Mouse (Mus musculus) heart, embryonic 10.5 days (tissue): ENCODE measurements at regions not wholly inside any gene's neighbourhood (a gene's known extent, or its start where the extent isn't known, plus 50 kb on each side); places are given as distances from the start of the nearest gene placed in this dataset.

Experiments used
- DNase-seq: peaks from one replicate; pipeline ENCODE4 v3.0.0-alpha.2; 2017; ENCODE audit warnings: low spot score
- H3K27ac ChIP-seq: fragments of 300-500 bp; sonication (generic); 2 replicates; pipeline ENCODE4 v1.5.1; 2016; ENCODE audit warnings: mild to moderate bottlenecking
- H3K27me3 ChIP-seq: fragments of 300-500 bp; sonication (generic); 2 replicates; pipeline ENCODE4 v1.6.1; 2016; ENCODE audit warnings: mild to moderate bottlenecking; ENCODE audit not compliant: poor library complexity, insufficient read depth, severe bottlenecking
- H3K36me3 ChIP-seq: fragments of 300-500 bp; sonication (generic); 2 replicates; pipeline ENCODE4 v1.6.1; 2016; ENCODE audit warnings: mild to moderate bottlenecking, moderate library complexity
- H3K4me1 ChIP-seq: fragments of 300-500 bp; sonication (generic); 2 replicates; pipeline ENCODE4 v1.6.1; 2016; ENCODE audit warnings: mild to moderate bottlenecking
- H3K4me3 ChIP-seq: fragments of 300-500 bp; sonication (generic); 2 replicates; pipeline ENCODE4 v1.5.1; 2016; ENCODE audit warnings: mild to moderate bottlenecking, moderate library complexity
- H3K9me3 ChIP-seq: fragments of 300-500 bp; sonication (generic); 2 replicates; pipeline ENCODE4 v1.6.1; 2016; ENCODE audit warnings: mild to moderate bottlenecking, moderate library complexity
- WGBS: fragments of 180-500 bp; shearing (Covaris S2); methylation state at CpG from one replicate; pipeline ENCODE4 v1.1.7; 2016; 5-methylcytosine and 5-hydroxymethylcytosine counted together

DNA sequence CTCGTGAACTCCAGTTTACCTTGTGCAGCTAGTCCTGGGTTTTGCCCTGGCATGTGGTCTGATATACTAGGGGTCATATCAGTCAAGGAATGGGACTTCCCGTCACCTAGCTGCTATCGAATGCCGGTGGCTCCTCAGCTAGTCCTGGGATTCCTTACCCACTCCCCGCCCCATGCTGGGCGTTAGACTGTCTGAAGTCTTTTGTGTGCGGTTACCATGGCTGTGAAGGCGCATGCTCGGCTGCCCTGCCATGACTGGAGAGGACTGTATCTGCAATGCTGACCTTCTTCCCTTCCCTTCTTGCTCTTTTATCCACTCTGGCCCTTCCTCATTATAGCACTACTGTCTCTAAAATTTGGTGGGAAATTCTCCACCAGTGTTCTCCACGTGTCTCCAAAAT, 210.3 kb upstream of the Pfn2 start:
- Histone ChIP-seq H3K9me3 (no peaks in the 10 kb centered on the region), H3K27ac (no peak overlapping the region), H3K36me3 (no peaks in the 10 kb centered on the region), H3K4me3 (no peak overlapping the region), H3K4me1 (peaks cover 34% of the 10 kb centered on the region), H3K27me3 (no peaks in the 10 kb centered on the region)
- 51% methylated on average over 10 of the region's 10 CpGs for WGBS
- no peak for DNase-seq

DNA sequence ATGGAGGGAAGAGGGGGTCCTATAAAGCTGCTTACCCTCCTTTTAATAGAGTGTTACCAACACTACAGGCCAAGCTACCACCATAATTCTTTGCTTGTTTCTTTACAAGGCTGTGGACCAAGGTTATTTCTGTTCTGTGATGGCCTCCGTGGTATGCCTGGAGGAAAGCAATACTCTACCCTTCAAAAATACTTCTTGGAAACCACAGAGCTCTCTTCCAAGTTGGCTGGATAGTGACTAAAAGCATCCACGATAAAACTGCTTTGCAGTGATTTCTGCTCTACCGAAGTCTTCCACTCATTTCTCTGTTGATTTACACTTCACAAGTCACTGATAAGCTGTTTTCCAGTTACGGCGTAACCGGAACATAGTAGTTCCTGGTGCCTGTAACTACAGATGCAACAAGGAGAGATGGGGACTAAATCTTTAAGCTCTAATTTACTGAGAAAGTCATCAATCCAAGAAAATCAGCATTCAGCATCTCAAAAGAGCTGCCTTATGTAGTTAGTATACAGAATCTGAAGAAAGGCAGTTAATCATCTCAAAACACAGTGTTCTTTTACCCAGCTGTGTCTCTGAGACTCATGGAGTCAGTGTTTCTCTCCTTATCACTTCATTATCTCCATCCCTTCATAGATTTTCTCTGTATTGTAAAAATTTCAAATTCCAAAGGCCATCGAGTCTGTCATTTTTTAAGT, 216.1 kb upstream of the Pfn2 start:
- Histone ChIP-seq H3K27ac (no peak overlapping the region), H3K4me3 (no peak overlapping the region), H3K27me3 (no peaks in the 10 kb centered on the region), H3K4me1 (no peaks in the 10 kb centered on the region), H3K9me3 (no peaks in the 10 kb centered on the region), H3K36me3 (no peaks in the 10 kb centered on the region)
- 71% methylated on average over 7 of the region's 7 CpGs for WGBS
- DNase-seq = no peak

DNA sequence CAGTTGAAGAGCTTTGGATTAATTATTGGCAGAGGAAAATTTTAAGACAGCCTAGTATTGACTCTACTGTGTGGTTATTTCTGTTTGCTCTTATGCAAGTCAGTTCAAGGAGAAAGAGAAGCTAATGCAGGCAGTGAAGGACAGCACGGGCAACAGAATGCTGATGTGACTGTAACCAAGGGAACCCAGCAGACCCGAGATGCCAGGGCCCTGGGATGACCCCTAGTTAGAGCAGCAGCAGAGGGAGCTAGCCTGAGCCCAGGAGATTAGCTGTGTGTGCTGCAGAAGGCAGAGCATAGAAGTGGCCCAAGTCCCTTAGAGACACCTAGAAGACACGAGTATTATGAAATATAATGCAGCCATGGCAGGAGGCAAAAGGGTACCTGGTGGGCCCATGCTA, 223.7 kb upstream of the Pfn2 start:
- no peaks in the 10 kb centered on the region for H3K27me3 ChIP-seq
- H3K4me1 ChIP-seq = no peaks in the 10 kb centered on the region
- no peaks in the 10 kb centered on the region for H3K9me3 ChIP-seq
- no peak overlapping the region for H3K27ac ChIP-seq
- DNase-seq = no peak
- H3K4me3 ChIP-seq = no peak overlapping the region
- 45% methylated on average over 3 of the region's 3 CpGs for WGBS
- no peaks in the 10 kb centered on the region for H3K36me3 ChIP-seq

DNA sequence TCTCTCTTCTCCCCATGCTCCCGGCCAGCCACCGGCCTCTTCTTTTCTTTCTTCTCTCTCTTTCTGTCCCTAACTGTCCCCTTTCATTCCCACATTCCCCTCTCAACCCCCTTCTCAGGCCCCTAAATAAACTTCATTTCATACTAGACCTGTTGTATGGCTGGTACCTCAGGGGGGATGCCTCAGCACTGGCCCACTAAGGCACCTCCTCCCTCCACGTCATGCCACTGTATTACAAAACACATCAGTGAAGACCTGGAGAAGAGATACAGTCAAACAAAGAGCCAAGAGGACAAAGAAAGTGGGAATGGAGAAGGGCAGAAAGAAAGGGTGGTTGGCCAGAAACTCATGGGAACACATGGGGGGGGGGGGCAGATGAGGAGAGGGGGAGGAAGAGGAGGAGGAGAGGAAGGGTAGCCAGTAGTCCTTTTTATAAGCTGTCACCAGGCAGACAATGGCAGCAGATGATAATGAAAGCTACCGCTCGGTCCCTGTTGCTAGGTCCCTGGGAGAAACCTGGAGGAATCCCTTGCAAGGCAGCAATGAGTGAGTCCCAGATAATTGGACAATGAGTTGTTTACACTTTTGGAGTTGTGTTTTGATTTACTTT, 224.5 kb upstream of the Pfn2 start:
- Histone ChIP-seq H3K4me1 (no peaks in the 10 kb centered on the region), H3K27ac (no peak overlapping the region), H3K4me3 (no peak overlapping the region), H3K36me3 (no peaks in the 10 kb centered on the region), H3K27me3 (no peaks in the 10 kb centered on the region), H3K9me3 (no peaks in the 10 kb centered on the region)
- DNase-seq = no peak
- 76% methylated on average over 5 of the region's 5 CpGs for WGBS

DNA sequence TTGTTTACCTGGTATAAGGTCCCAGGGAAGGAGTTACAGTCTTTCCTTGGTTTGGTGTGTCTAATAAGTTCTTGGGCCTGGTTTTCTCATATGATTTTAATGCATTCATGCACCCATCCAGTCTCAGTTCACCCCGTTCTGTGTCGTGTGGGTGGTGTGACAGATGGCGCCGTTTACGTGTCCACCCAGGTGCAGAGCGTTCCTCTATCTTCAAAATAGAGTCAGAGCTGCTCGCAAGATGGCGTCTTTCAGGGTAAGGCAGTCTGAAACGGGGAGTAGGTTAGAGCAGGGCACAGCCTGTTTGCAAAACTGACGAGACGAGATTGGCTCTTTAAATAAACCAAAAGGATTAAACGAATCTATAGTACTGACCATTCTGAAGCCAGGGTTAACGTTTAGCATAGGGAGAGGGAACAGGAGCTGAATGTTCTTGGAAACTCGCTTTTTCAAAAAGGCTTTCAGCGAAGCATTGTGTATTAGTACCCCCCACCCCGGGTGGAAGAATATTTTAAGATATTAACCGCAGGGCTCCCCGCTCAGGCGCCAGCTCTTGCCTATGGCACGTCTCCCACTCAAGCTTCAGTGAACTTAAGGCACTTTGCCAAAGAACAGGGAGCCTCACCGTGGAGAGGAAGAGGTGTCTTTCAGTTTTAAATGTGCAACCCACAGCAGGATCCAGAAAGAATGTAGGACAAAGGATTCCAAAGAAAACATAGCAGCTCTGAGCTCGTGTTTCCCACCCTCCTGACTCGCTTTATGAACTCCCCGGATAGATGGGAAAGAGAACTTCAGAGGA, 241.7 kb upstream of the Pfn2 start:
- Histone ChIP-seq H3K27me3 (no peaks in the 10 kb centered on the region), H3K9me3 (no peaks in the 10 kb centered on the region), H3K27ac (no peak overlapping the region), H3K4me3 (no peak overlapping the region), H3K4me1 (no peaks in the 10 kb centered on the region), H3K36me3 (no peaks in the 10 kb centered on the region)
- no peak for DNase-seq
- 81% methylated on average over 24 of the region's 24 CpGs for WGBS

DNA sequence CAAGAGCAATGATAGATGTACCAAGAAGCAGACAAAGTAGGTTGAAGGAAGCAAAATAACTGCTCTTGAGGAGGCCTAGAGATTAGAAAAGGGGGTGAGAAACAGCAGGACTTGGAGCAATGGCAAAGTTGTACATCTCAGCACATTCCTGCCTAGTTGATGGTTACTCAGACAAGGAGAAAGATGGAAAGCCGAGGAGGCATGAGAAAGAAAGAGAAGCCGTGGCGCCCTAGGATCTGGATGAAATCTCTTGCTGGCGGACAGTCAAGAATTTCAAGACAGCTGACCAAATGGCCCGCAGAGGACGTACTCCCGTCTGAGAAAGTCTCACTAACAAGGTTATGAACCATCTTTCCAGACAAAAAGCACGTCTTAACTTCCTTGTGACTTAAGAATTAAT, 242.5 kb upstream of the Pfn2 start:
- no peak overlapping the region for H3K27ac ChIP-seq
- WGBS = 79% methylated on average over 8 of the region's 8 CpGs
- no peaks in the 10 kb centered on the region for H3K4me1 ChIP-seq
- no peaks in the 10 kb centered on the region for H3K36me3 ChIP-seq
- H3K4me3 ChIP-seq = no peak overlapping the region
- no peaks in the 10 kb centered on the region for H3K9me3 ChIP-seq
- H3K27me3 ChIP-seq = no peaks in the 10 kb centered on the region
- DNase-seq = no peak

DNA sequence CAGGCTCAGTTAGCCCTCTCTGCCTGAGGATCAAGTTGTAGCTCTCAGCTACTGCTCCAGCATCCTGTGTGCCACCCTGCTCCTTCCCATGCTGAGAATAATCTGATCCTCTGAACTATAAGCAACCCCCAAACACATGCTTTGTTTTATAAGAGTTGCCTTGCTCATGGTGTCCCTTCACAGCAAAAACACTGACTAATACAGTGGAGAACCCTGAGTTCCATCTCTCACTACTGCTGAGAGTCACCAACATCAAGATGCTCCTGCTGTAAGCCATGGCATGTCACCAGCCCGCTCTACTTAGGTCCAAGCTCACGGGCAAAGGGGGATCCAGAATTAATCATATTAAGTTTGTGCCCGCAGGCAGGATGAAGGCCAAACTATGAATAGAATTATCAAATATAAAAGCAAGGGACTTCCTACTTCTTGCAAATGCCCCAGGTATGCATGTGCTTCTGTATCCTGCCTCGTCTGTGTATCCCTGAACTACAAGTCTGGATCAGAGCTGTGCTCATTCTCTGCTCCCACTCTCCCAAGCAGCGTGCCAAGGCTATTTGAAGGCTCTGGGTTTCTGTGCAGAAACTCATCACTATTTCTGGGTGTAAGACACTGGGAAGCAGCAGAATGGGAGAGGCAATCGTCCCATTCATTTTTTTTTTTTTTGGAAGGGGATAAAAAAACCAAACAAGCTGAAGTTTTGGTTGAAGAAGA, 243.7 kb upstream of the Pfn2 start:
- no peaks in the 10 kb centered on the region for H3K9me3 ChIP-seq
- 81% methylated on average over 6 of the region's 6 CpGs for WGBS
- DNase-seq = no peak
- no peak overlapping the region for H3K27ac ChIP-seq
- no peaks in the 10 kb centered on the region for H3K36me3 ChIP-seq
- H3K4me3 ChIP-seq = no peak overlapping the region
- no peaks in the 10 kb centered on the region for H3K4me1 ChIP-seq
- H3K27me3 ChIP-seq = no peaks in the 10 kb centered on the region

DNA sequence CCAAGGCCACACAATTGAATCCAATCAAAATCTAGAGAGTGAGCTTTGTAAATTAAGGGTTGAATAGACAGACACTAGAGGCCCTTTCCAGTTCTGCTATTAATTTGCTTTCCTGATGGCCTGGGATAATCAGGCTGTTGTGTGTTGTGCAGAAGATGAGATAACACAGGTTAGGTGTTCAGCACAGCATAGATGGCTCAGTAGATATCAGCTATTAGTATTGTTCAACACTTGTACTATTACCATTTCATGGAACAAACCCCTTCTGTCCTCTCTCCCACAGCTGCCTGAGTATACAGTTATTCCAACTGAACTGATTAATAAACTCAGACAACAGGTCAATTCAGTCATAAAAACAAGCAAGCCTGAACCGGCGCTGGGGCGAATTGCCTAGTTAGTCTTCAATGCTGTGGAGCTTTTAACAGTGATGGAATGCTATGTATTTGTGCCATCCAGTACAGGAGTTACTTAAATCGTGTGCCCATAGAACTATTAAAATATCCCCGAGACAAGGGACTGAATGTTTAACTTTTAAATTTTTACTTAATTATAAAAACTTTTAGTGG, 263.1 kb upstream of the Pfn2 start:
- no peaks in the 10 kb centered on the region for H3K9me3 ChIP-seq
- H3K27ac ChIP-seq = no peak overlapping the region
- H3K4me3 ChIP-seq = no peak overlapping the region
- H3K36me3 ChIP-seq = no peaks in the 10 kb centered on the region
- no peaks in the 10 kb centered on the region for H3K27me3 ChIP-seq
- WGBS = 85% methylated on average over 5 of the region's 5 CpGs
- no peak for DNase-seq
- H3K4me1 ChIP-seq = no peaks in the 10 kb centered on the region

DNA sequence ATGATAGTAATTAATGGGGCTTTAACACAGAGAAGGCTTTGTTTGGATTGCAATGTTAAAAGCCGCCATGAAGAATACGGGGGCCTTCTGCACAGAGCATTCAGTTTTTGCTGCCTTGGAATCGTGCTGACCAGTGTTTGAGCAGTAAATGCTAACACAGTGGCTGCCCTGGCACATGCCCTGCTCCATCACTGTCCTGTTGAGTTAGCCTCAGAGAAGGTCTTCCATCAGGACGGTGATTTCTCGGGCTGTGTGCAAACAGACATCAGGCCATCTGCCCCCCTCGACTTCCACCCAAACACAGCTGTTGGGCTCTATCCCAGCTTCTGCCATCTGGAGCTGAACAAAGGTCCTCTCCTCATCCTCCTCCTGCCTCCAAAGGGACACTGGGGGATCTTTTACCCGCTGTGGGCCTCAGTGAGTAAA, 264.6 kb upstream of the Pfn2 start:
- H3K9me3 ChIP-seq = no peaks in the 10 kb centered on the region
- H3K4me3 ChIP-seq = no peak overlapping the region
- H3K27ac ChIP-seq = no peak overlapping the region
- 77% methylated on average over 7 of the region's 7 CpGs for WGBS
- no peaks in the 10 kb centered on the region for H3K36me3 ChIP-seq
- H3K4me1 ChIP-seq = no peaks in the 10 kb centered on the region
- H3K27me3 ChIP-seq = no peaks in the 10 kb centered on the region
- no peak for DNase-seq

DNA sequence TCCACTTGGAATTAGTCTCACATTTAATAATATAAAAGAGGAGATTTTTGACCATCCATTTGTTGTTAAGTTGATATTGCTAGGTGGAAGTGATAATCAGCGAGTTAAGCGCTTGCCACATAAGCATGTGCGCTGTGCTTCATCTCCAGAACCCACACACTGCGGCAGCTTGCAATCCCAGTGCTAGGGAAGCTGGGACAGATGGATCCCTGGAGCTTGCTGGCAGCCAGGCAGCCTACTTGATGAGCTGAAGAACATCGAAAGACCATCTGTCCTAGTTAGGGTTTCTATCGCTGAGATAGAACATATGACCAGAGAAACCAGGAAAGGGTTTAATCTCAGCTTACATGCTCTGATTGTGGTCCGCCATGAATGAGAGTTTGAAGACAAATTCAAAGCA, 266.1 kb upstream of the Pfn2 start:
- no peak overlapping the region for H3K27ac ChIP-seq
- no peaks in the 10 kb centered on the region for H3K36me3 ChIP-seq
- H3K4me3 ChIP-seq = no peak overlapping the region
- DNase-seq = no peak
- no peaks in the 10 kb centered on the region for H3K4me1 ChIP-seq
- WGBS = 89% methylated on average over 7 of the region's 7 CpGs
- H3K9me3 ChIP-seq = no peaks in the 10 kb centered on the region
- H3K27me3 ChIP-seq = no peaks in the 10 kb centered on the region

DNA sequence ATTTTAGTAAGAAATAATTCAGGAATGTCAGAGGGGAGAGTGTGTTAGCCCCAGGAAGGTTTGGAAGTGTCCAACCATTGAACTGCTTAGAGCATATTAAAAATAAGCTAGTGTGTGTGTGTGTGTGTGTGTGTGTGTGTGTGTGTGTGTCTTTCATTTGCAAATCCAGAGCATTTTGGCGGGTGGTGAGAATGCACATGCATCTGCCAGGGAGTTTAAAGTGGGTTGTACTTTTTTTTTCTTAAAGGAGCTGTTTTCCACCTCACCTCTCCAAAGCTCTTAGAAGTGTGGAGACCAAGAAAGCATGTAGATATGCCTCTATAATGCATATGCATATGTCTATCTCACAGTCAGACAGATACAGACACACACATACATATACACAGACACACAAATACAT, 267.6 kb upstream of the Pfn2 start:
- Histone ChIP-seq H3K4me1 (no peaks in the 10 kb centered on the region), H3K9me3 (no peaks in the 10 kb centered on the region), H3K4me3 (no peak overlapping the region), H3K27me3 (no peaks in the 10 kb centered on the region), H3K36me3 (no peaks in the 10 kb centered on the region), H3K27ac (no peak overlapping the region)
- no peak for DNase-seq
- 92% methylated on average over 1 of the region's 1 CpGs for WGBS

DNA sequence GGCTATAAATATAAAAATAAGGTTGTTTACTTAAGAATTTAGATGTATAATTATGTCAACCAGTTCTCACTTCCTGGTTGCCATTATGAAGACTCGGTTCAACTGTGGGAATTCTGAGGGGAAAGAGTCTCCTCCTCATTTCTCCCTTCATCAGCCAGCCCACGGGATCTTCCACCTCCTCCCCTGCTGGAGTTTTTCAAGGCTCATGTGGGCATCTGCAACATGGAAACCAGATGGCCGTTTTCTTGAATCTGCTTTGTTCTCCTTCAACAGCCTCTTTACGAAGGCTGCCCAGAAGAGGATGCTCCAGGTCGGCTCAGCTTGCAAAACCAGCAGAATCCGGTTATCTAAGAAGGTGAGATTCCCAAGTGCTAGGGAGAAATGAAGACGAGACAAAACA, 269.0 kb upstream of the Pfn2 start:
- no peak overlapping the region for H3K4me3 ChIP-seq
- WGBS = 68% methylated on average over 7 of the region's 7 CpGs
- no peaks in the 10 kb centered on the region for H3K36me3 ChIP-seq
- no peak overlapping the region for H3K27ac ChIP-seq
- DNase-seq = no peak
- H3K27me3 ChIP-seq = no peaks in the 10 kb centered on the region
- no peaks in the 10 kb centered on the region for H3K9me3 ChIP-seq
- no peaks in the 10 kb centered on the region for H3K4me1 ChIP-seq

DNA sequence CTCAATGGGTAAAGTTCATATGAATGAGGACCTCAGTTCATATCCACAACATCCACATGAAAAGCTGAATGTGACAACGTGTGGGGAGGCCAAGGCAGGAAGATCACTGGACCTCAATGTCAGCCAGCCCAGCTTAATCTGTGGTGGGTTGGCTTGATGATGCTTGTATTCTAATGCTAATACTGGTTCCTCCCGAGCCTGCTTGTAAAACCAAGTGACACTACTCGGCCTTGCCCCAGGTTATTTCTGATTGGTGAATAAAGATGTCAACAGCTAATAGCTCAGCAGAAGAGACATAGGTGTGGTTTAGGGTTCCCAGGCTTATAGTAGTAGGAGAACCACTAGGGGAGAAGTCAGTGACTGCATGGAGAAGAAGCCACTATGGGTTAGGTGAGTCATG, 272.2 kb upstream of the Pfn2 start:
- no peak overlapping the region for H3K4me3 ChIP-seq
- no peaks in the 10 kb centered on the region for H3K36me3 ChIP-seq
- H3K27ac ChIP-seq = no peak overlapping the region
- 55% methylated on average over 3 of the region's 3 CpGs for WGBS
- no peaks in the 10 kb centered on the region for H3K9me3 ChIP-seq
- peaks cover 3% of the 10 kb centered on the region; the same call in 1 of the 2 replicates for H3K4me1 ChIP-seq
- no peak for DNase-seq
- H3K27me3 ChIP-seq = no peaks in the 10 kb centered on the region
